Mouse (Mus musculus) liver, adult 2 months (tissue): ENCODE data around the gene Gemin7.

Experiments used
- CTCF ChIP-seq: fragments of 200-500 bp; IDR thresholded peaks from 2 replicates; pipeline ENCODE4 v1.5.1; 2011; ENCODE audit warnings: low read depth, low read length, control low read depth
- POLR2A ChIP-seq: fragments of 200-500 bp; IDR thresholded peaks from 2 replicates; pipeline ENCODE4 v1.6.1; 2011; ENCODE audit warnings: low read length, control low read depth; ENCODE audit not compliant: insufficient read depth; ENCODE audit errors: extremely low read depth

DNA sequence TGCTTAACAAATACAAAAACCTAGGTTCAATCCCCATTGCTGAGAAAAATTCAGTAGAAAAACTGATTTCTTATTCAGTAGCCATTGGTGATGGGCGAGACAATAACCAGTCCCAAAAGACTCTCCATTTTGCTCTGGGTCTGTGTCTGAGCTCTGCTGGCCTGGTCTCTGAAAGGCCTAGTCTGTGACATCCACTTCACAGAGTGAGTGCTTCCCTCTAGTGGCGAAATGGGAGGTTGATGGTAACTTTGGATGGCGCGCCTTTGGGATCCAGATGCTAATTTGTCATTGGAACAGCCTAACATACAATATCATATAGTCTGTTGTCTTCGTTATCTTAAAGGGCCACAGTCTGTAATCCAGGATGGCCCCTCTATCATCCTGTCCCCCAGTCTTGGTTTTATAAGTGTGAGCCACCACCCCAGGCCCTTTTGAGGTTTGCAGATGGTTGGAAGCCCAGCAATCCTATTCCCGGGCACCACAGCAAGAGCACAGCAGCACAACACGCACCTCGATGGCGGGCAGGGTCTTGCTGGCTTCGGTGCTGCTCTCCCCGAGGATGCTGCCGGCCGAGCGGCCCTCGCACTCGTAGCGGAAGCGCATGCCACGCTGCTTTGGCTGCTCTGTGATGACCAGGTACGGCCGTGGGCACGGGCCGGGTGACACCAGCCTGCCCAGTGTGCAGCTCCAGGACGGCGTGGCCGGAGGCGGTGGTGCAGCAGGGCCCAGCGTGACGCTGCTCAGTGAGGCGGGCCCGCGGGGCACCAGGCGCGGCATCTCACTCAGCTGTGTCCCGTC is 41.8 kb upstream of the Gemin7 start:
- TF ChIP-seq CTCF (peak; percentile 76), POLR2A (no peak)
